Mouse (Mus musculus) spleen, adult 2 months (tissue): ENCODE data around the gene Cdc42bpa.

ENCODE experiments used
- CTCF ChIP-seq: fragments of 200-500 bp; IDR thresholded peaks from 2 replicates; pipeline ENCODE4 v1.5.1; 2011; ENCODE audit warnings: mild to moderate bottlenecking, inconsistent platforms; ENCODE audit not compliant: insufficient read depth, insufficient read length, insufficient replicate concordance; ENCODE audit errors: extremely low read depth
- POLR2A ChIP-seq: fragments of 200-500 bp; IDR thresholded peaks from 2 replicates; pipeline ENCODE4 v1.6.1; 2011; ENCODE audit warnings: low read depth, low read length, inconsistent platforms

GRCm38 (mm10) chr1:180171883-180172282, 211.6 kb downstream of the Cdc42bpa start:
- TF ChIP-seq CTCF (no peak), POLR2A (no peak)
